Mouse (Mus musculus) thymus, postnatal 0 days (tissue): ENCODE measurements around the gene Prkag1. TPM values are rescaled to one million over a fixed set of nuclear protein-coding genes. Genes with fewer than 3 reads are reported as not detected.

Experiments
- DNase-seq: peaks from one replicate; pipeline ENCODE4 v3.0.0-alpha.2; 2015; ENCODE audit warnings: low spot score
- polyA plus RNA-seq: library from polyadenylated mRNA; unstranded; fragments of >200 nt; fragmentation: Nextera tagmentation; extraction: Ambion mirVana; gene quantifications from 2 replicates; pipeline ENCODE4 v1.2.1, GENCODE M21; 2015

The Prkag1 gene
- polyA plus RNA-seq, 1 experiment from 2014 or later = 107 TPM

GRCm38 (mm10) chr15:98774096-98774495, 57.2 kb downstream of the Prkag1 start:
- no peak for DNase-seq

DNA sequence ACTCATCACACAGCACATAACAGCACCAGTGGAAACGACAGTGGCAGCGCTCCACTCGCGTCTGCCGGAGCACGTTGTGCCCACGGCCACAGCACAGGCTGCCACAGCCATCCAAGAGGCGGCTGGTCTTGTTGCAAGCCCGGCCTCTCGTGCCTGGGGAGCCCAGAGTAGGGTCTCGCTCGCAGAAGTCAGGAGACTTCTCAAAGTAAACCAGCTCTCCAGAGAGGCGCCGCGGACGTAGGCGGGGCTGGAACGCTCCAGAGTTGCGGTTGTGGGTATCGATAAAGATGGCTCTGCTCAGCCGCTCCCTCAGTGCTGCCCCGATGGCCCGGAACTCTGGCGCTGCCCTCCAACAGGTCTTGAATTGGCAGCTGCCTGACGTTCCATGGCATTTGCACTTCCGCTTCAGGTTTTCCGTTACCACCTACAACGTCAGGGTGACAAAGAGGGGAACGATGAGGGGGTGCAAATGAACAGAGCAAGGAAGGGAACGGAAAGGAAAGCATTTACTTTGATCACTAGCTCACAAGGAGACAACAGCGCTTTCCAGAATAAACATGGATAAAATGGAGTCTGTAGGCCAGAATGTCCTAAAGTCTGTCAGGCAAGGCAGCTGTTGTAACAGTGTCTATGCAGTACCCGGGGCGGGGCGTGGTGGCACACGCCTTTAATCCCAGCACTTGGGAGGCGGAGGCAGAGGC, 58.7 kb downstream of the Prkag1 start:
- DNase-seq = peak; percentile 78

DNA sequence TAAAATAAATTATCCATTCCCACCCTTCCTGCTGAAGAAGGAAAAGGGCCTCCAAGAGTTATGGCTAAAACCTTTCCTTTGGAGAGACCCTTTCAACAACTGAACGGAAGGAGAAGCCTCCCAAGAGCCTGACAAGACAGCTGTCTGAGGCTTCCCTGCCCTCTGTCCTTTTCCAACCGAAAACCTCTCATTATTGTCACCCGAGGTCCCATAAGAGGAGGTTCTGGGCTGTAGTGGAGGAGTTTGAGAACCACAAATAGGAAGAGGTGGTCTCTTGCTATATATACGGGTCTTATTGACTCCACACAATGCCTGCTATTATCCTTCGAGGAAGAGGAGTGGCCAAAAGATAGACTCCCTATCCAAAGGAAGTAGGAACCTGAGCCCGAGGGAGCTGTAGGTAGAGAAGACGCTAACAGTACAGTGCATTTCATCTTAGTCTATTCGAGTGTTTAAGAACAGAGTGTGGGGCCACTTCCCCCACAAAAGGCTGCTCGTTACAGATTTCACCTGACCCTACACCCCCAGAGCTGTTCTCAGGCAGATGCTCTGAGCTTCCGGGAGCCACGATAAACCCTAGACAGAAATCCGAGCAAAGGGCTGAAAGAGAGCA, 59.4 kb downstream of the Prkag1 start:
- DNase-seq = peak; percentile 48

GRCm38 (mm10) chr15:98768259-98768658, 63.1 kb downstream of the Prkag1 start:
- no peak for DNase-seq

GRCm38 (mm10) chr15:98765929-98766328, 65.4 kb downstream of the Prkag1 start:
- no peak for DNase-seq

Other genes with a start within 250 kb of the Prkag1 start
- 12.6 and 17.0 TPM in 2 replicates for gene Adcy6, start 221.4 kb downstream of the Prkag1 start, polyA plus RNA-seq
- gene Cacnb3, start 200.7 kb downstream of the Prkag1 start, polyA plus RNA-seq = 8.5 and 9.6 TPM in 2 replicates
- 23.5 and 26.4 TPM in 2 replicates for gene Ddx23, start 168.6 kb downstream of the Prkag1 start, polyA plus RNA-seq
- 1.1 and 1.7 TPM in 2 replicates for gene Rnd1, start 154.1 kb downstream of the Prkag1 start, polyA plus RNA-seq
- gene Ccdc65, start 123.3 kb downstream of the Prkag1 start, polyA plus RNA-seq = 0.09 and 0.40 TPM in 2 replicates
- 4.6 and 6.4 TPM in 2 replicates for gene Fkbp11, start 103.3 kb downstream of the Prkag1 start, polyA plus RNA-seq
- gene Arf3, start 68.3 kb downstream of the Prkag1 start, polyA plus RNA-seq = 36.5 and 42.2 TPM in 2 replicates
- gene Wnt10b, start 53.4 kb downstream of the Prkag1 start, polyA plus RNA-seq = 0.85 TPM in 2 replicates
- gene Wnt1, start 41.7 kb downstream of the Prkag1 start, polyA plus RNA-seq = 0.08 TPM in 1 of 2 replicates, not detected in the other
- 0.10 and 0.13 TPM in 2 replicates for gene Ddn, start 22.0 kb downstream of the Prkag1 start, polyA plus RNA-seq
- gene Kmt2d, start 39.7 kb upstream of the Prkag1 start, polyA plus RNA-seq = 9.4 and 15.6 TPM in 2 replicates
- gene Rhebl1, start 63.0 kb upstream of the Prkag1 start, polyA plus RNA-seq = 10.3 and 10.8 TPM in 2 replicates
- 0.78 and 0.85 TPM in 2 replicates for gene Dhh, start 67.0 kb upstream of the Prkag1 start, polyA plus RNA-seq
- gene Lmbr1l, start 86.7 kb upstream of the Prkag1 start, polyA plus RNA-seq = 27.8 and 31.9 TPM in 2 replicates
- 1,370 and 1,449 TPM in 2 replicates for gene Tuba1b, start 103.0 kb upstream of the Prkag1 start, polyA plus RNA-seq
- not detected in 2 replicates for gene Gm49450, start 122.0 kb upstream of the Prkag1 start, polyA plus RNA-seq
- 227 and 236 TPM in 2 replicates for gene Tuba1a, start 122.2 kb upstream of the Prkag1 start, polyA plus RNA-seq
- 153 and 156 TPM in 2 replicates for gene Tuba1c, start 198.4 kb upstream of the Prkag1 start, polyA plus RNA-seq
- 0.99 and 1.1 TPM in 2 replicates for gene Prph, start 223.7 kb upstream of the Prkag1 start, polyA plus RNA-seq
- 21.8 and 25.3 TPM in 2 replicates for gene Troap, start 243.1 kb upstream of the Prkag1 start, polyA plus RNA-seq